Mouse (Mus musculus) olfactory bulb, adult 2 months (tissue): ENCODE results near the gene Evl.

Experiments used
- CTCF ChIP-seq: fragments of 200-500 bp; IDR thresholded peaks from 2 replicates; pipeline ENCODE4 v1.5.1; 2012; ENCODE audit warnings: low read depth, mild to moderate bottlenecking, low read length, moderate library complexity; ENCODE audit not compliant: insufficient read depth
- POLR2A ChIP-seq: fragments of 200-500 bp; IDR thresholded peaks from 2 replicates; pipeline ENCODE4 v1.6.1; 2012; ENCODE audit warnings: mild to moderate bottlenecking, low read depth, low read length, moderate library complexity; ENCODE audit not compliant: insufficient read depth

- TF ChIP-seq CTCF: no peak
- no peak for TF ChIP-seq POLR2A
These were observed 145.5 kb downstream of the Evl start for GRCm38 (mm10) chr12:108700037-108700436.
